9 mouse cellular contexts compared by ENCODE assay signal in the genomic region with DNA sequence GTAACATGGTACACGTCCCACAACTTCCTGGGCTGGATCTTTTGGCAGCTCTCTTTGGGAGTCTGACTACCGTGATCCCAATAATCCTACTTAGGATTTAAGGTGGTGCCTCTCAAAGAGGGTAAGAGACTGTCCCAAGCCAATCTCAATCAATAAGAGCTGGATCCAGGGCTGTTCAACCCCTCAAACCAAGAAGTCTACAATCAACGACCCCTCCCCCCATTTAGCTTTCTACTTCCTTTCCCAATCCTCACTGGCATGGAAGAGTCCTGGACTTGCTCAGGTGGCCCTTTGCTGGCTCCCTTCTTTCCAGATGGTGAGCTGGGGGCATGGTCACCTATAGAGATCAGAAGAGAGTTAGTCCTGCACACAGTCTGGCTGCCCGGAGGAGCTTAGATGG. TPM values are rescaled to one million over a fixed set of nuclear protein-coding genes. Genes with fewer than 3 reads are reported as not detected.
DNase-seq lines count a peak whose midpoint lies in the region; ATAC-seq and TF ChIP-seq lines count a peak whose summit lies in the region.
"Had no signal": no experiment of that assay in that cellular context is flagged by ENCODE, and none has a peak within 500 bp of the region (broad histone marks: within the 10 kb centered on the region; RNA-seq: fewer than 3 reads in every experiment).

No protein-coding gene starts in this region.

- H3K36me3 ChIP-seq in heart, embryonic 16.5 days (ENCODE audit: control insufficient read depth, insufficient read depth) = peaks cover 21% of the 10 kb centered on the region
- H3K36me3 ChIP-seq in heart, adult 2 months (ENCODE audit: control insufficient read depth, insufficient read depth, low read length) = peaks cover under 1% of the 10 kb centered on the region; the same call in 1 of the 2 replicates
- peaks cover 51% of the 10 kb centered on the region for H3K36me3 ChIP-seq in embryonic facial prominence, embryonic 10.5 days (replicated peaks)
- peaks cover 47% of the 10 kb centered on the region for H3K36me3 ChIP-seq in embryonic facial prominence, embryonic 14.5 days (ENCODE audit: control insufficient read depth, insufficient read depth, low read length)
- H3K36me3 ChIP-seq in liver, embryonic 13.5 days = peaks cover 47% of the 10 kb centered on the region

- intact Hi-C loops in heart, adult 2 months (cut with DNase I) = loop anchor here (1.0 to 2.0 kb wide), 4 partner anchors 13 to 120 kb away; a partner anchor contains a TSS

- peak overlapping the region; percentile 17; the same call in 1 of the 2 replicates for H3K4me2 ChIP-seq in heart, embryonic 16.5 days (ENCODE audit: low read depth, low read length)
- peak overlapping the region; percentile 73 for H3K4me2 ChIP-seq in embryonic facial prominence, embryonic 14.5 days (ENCODE audit: low read depth, low read length)
- H3K4me2 ChIP-seq in liver, embryonic 13.5 days = peak overlapping the region; percentile 86

- no peak for TF ChIP-seq POLR2A in heart, adult 2 months (IDR thresholded peaks at IDR 0.05; ENCODE audit: insufficient read depth, low read depth, low read length)

- H3K9ac ChIP-seq in heart, embryonic 16.5 days (ENCODE audit: low read length) = no peak overlapping the region
- H3K9ac ChIP-seq in heart, adult 2 months (ENCODE audit: low read depth, low read length) = no peak overlapping the region
- H3K9ac ChIP-seq in embryonic facial prominence, embryonic 14.5 days (ENCODE audit: low read depth, low read length) = peak overlapping the region; percentile 19; the same call in 1 of the 2 replicates
- H3K9ac ChIP-seq in liver, embryonic 13.5 days = peak overlapping the region; percentile 76

- H3K27me3 ChIP-seq in heart, embryonic 16.5 days (ENCODE audit: control insufficient read depth, insufficient read depth, low read length) = no peaks in the 10 kb centered on the region
- no peaks in the 10 kb centered on the region for H3K27me3 ChIP-seq in heart, adult 2 months (ENCODE audit: control insufficient read depth, insufficient read depth, low read length)
- H3K27me3 ChIP-seq in embryonic facial prominence, embryonic 10.5 days (replicated peaks; ENCODE audit: low read depth, poor library complexity, severe bottlenecking) = no peaks in the 10 kb centered on the region
- no peaks in the 10 kb centered on the region for H3K27me3 ChIP-seq in embryonic facial prominence, embryonic 14.5 days (replicated peaks; ENCODE audit: control insufficient read depth, insufficient read depth, low read length)
- H3K27me3 ChIP-seq in liver, embryonic 13.5 days = no peaks in the 10 kb centered on the region

- H3K4me3 ChIP-seq in heart, embryonic 16.5 days (ENCODE audit: low read length) = no peak overlapping the region; the same call in 1 of the 2 replicates
- no peak overlapping the region for H3K4me3 ChIP-seq in heart, adult 2 months
- H3K4me3 ChIP-seq in embryonic facial prominence, embryonic 10.5 days = peak overlapping the region; percentile 89
- H3K4me3 ChIP-seq in embryonic facial prominence, embryonic 14.5 days (ENCODE audit: low read depth, low read length) = peak overlapping the region; percentile 55; the same call in 1 of the 2 replicates
- H3K4me3 ChIP-seq in liver, embryonic 13.5 days (replicated peaks) = peak overlapping the region; percentile 99

- 77% methylated on average over 4 of the region's 4 CpGs for WGBS in heart, embryonic 16.5 days
- WGBS in heart, adult 2 months = 67% methylated on average over 4 of the region's 4 CpGs
- WGBS in embryonic facial prominence, embryonic 10.5 days = 87% methylated on average over 4 of the region's 4 CpGs
- WGBS in embryonic facial prominence, embryonic 14.5 days = 83% methylated on average over 4 of the region's 4 CpGs
- 78% methylated on average over 4 of the region's 4 CpGs for WGBS in liver, embryonic 13.5 days (ENCODE audit: insufficient replicate concordance)

- no peak for TF ChIP-seq EP300 in heart, adult 2 months (IDR thresholded peaks at IDR 0.05; ENCODE audit: insufficient read depth, low read depth, low read length)

- ATAC-seq in heart, embryonic 16.5 days (replicated peaks; ENCODE audit: extremely low read depth, insufficient read depth, low FRiP score) = no peak
- ATAC-seq in embryonic facial prominence, embryonic 14.5 days (ENCODE audit: low read depth) = no peak
- no peak for ATAC-seq in liver, embryonic 13.5 days (ENCODE audit: low read depth)

- no peak for TF ChIP-seq CTCF in heart, adult 2 months (IDR thresholded peaks at IDR 0.05)

- peaks cover 21% of the 10 kb centered on the region for H3K4me1 ChIP-seq in heart, embryonic 16.5 days (ENCODE audit: control insufficient read depth, insufficient read depth, low read length)
- peaks cover 2% of the 10 kb centered on the region; the same call in 1 of the 2 replicates for H3K4me1 ChIP-seq in heart, adult 2 months (ENCODE audit: control insufficient read depth, insufficient read depth, low read length)
- peaks cover 37% of the 10 kb centered on the region for H3K4me1 ChIP-seq in embryonic facial prominence, embryonic 10.5 days
- H3K4me1 ChIP-seq in embryonic facial prominence, embryonic 14.5 days (ENCODE audit: control insufficient read depth, insufficient read depth, low read length) = peaks cover 12% of the 10 kb centered on the region
- peaks cover 46% of the 10 kb centered on the region for H3K4me1 ChIP-seq in liver, embryonic 13.5 days (replicated peaks)

- H3K27ac ChIP-seq in heart, embryonic 16.5 days (ENCODE audit: low read length) = no peak overlapping the region
- no peak overlapping the region; the same call in 1 of the 2 replicates for H3K27ac ChIP-seq in heart, adult 2 months
- H3K27ac ChIP-seq in embryonic facial prominence, embryonic 10.5 days (replicated peaks) = no peak overlapping the region; the same call in 1 of the 2 replicates
- H3K27ac ChIP-seq in embryonic facial prominence, embryonic 14.5 days (replicated peaks; ENCODE audit: low read depth, low read length) = 0 out of 2 replicates have a peak overlapping the region, but pooled peaks have one; percentile 98
- H3K27ac ChIP-seq in liver, embryonic 13.5 days = peak overlapping the region; percentile 6; the same call in 1 of the 2 replicates

- DNase-seq in heart, adult 2 months = no peak
- no peak for DNase-seq in embryonic facial prominence, embryonic 10.5 days (ENCODE audit: low spot score)
- DNase-seq in embryonic facial prominence, embryonic 14.5 days (ENCODE audit: low spot score) = no peak
- no peak for DNase-seq in liver, embryonic 13.5 days
- DNase-seq in spleen, adult 12 weeks (ENCODE audit: low spot score) = no peak
- no peak for DNase-seq in left cerebral cortex, adult 9 months (ENCODE audit: low spot score in 2 of 2)
- DNase-seq in layer of hippocampus, postnatal 10 days (ENCODE audit: low spot score in 2 of 2) = no peak
- DNase-seq: adrenal gland, postnatal 10 days had no signal

- H3K79me2 ChIP-seq in heart, adult 2 months (replicated peaks; ENCODE audit: control insufficient read depth, insufficient read depth, low read length) = no peaks in the 10 kb centered on the region

- H3K9me3 ChIP-seq in heart, embryonic 16.5 days (replicated peaks; ENCODE audit: control insufficient read depth, low read length) = no peaks in the 10 kb centered on the region
- no peaks in the 10 kb centered on the region for H3K9me3 ChIP-seq in embryonic facial prominence, embryonic 10.5 days
- H3K9me3 ChIP-seq in embryonic facial prominence, embryonic 14.5 days (ENCODE audit: control insufficient read depth, low read length) = no peaks in the 10 kb centered on the region
- no peaks in the 10 kb centered on the region for H3K9me3 ChIP-seq in liver, embryonic 13.5 days (replicated peaks)

RNA-seq across cellular contexts. Expression of a gene that starts 1.4 kb away (rescaled TPM):
- 50.1 and 52.9 TPM in 2 replicates for polyA plus RNA-seq in heart, embryonic 16.5 days (2015; fragmentation: Nextera tagmentation; extraction: Ambion mirVana)
- total RNA-seq in heart, adult 2 months (2021) = 10 to 100 TPM; 18.6 to 21.6 TPM
- 36.4 and 38.6 TPM in 2 replicates for polyA plus RNA-seq in heart, adult 2 months (2012; rRNA removed)
- 41.1 and 45.1 TPM in 2 replicates for polyA plus RNA-seq in embryonic facial prominence, embryonic 10.5 days (2016; fragmentation: Nextera tagmentation; extraction: Ambion mirVana)
- 38.0 and 39.6 TPM in 2 replicates for polyA plus RNA-seq in embryonic facial prominence, embryonic 14.5 days (2014; fragmentation: Nextera tagmentation; extraction: Ambion mirVana)
- 16.3 and 16.8 TPM in 2 replicates for polyA plus RNA-seq in liver, embryonic 13.5 days (2015; fragmentation: Nextera tagmentation; extraction: Ambion mirVana)
- total RNA-seq in layer of hippocampus, postnatal 10 days (2021) = 10 to 100 TPM; 34.2 to 40.9 TPM

RNA-seq across cellular contexts. Expression of a gene that starts 3.5 kb away (rescaled TPM):
- polyA plus RNA-seq in heart, embryonic 16.5 days (2015; fragmentation: Nextera tagmentation; extraction: Ambion mirVana) = 1,696 and 1,829 TPM in 2 replicates
- 100 to 1,000 TPM; 169 to 194 TPM for total RNA-seq in heart, adult 2 months (2021)
- polyA plus RNA-seq in heart, adult 2 months (2012; rRNA removed) = 160 and 206 TPM in 2 replicates
- polyA plus RNA-seq in embryonic facial prominence, embryonic 10.5 days (2016; fragmentation: Nextera tagmentation; extraction: Ambion mirVana) = 3,028 and 3,069 TPM in 2 replicates
- 2,353 and 2,499 TPM in 2 replicates for polyA plus RNA-seq in embryonic facial prominence, embryonic 14.5 days (2014; fragmentation: Nextera tagmentation; extraction: Ambion mirVana)
- polyA plus RNA-seq in liver, embryonic 13.5 days (2015; fragmentation: Nextera tagmentation; extraction: Ambion mirVana) = 1,341 and 1,482 TPM in 2 replicates
- 1,000 to 10,000 TPM; 1,802 to 1,826 TPM for total RNA-seq in layer of hippocampus, postnatal 10 days (2021)

RNA-seq across cellular contexts. Expression of a gene that starts 13.0 kb away (rescaled TPM):
- polyA plus RNA-seq in heart, embryonic 16.5 days (2015; fragmentation: Nextera tagmentation; extraction: Ambion mirVana) = 62.7 and 76.1 TPM in 2 replicates
- 10 to 100 TPM in 1 of 2 experiments, 1 to 10 TPM in 1; 8.2 to 10.3 TPM for total RNA-seq in heart, adult 2 months (2021)
- 33.6 and 36.3 TPM in 2 replicates for polyA plus RNA-seq in heart, adult 2 months (2012; rRNA removed)
- 75.8 and 80.6 TPM in 2 replicates for polyA plus RNA-seq in embryonic facial prominence, embryonic 10.5 days (2016; fragmentation: Nextera tagmentation; extraction: Ambion mirVana)
- polyA plus RNA-seq in embryonic facial prominence, embryonic 14.5 days (2014; fragmentation: Nextera tagmentation; extraction: Ambion mirVana) = 175 and 190 TPM in 2 replicates
- 20.4 and 21.4 TPM in 2 replicates for polyA plus RNA-seq in liver, embryonic 13.5 days (2015; fragmentation: Nextera tagmentation; extraction: Ambion mirVana)
- 10 to 100 TPM; 18.4 to 19.6 TPM for total RNA-seq in layer of hippocampus, postnatal 10 days (2021)

RNA-seq across cellular contexts. Expression of a gene that starts 16.8 kb away (rescaled TPM):
- polyA plus RNA-seq in heart, embryonic 16.5 days (2015; fragmentation: Nextera tagmentation; extraction: Ambion mirVana) = not detected in 2 replicates
- total RNA-seq in heart, adult 2 months (2021) = under 1 TPM; 0.82 to 0.89 TPM
- polyA plus RNA-seq in heart, adult 2 months (2012; rRNA removed) = 0.70 and 0.85 TPM in 2 replicates
- not detected in 2 replicates for polyA plus RNA-seq in embryonic facial prominence, embryonic 10.5 days (2016; fragmentation: Nextera tagmentation; extraction: Ambion mirVana)
- not detected in 2 replicates for polyA plus RNA-seq in embryonic facial prominence, embryonic 14.5 days (2014; fragmentation: Nextera tagmentation; extraction: Ambion mirVana)
- polyA plus RNA-seq in liver, embryonic 13.5 days (2015; fragmentation: Nextera tagmentation; extraction: Ambion mirVana) = 0.09 TPM in 1 of 2 replicates, not detected in the other
- total RNA-seq in layer of hippocampus, postnatal 10 days (2021) = 1 to 10 TPM; 5.6 to 9.8 TPM

RNA-seq across cellular contexts. Expression of a gene that starts 18.5 kb away (rescaled TPM):
- polyA plus RNA-seq in heart, embryonic 16.5 days (2015; fragmentation: Nextera tagmentation; extraction: Ambion mirVana) = 3.1 and 7.4 TPM in 2 replicates
- under 1 TPM; 0.32 to 0.42 TPM for total RNA-seq in heart, adult 2 months (2021)
- 0.67 and 2.0 TPM in 2 replicates for polyA plus RNA-seq in heart, adult 2 months (2012; rRNA removed)
- 1.1 and 1.5 TPM in 2 replicates for polyA plus RNA-seq in embryonic facial prominence, embryonic 10.5 days (2016; fragmentation: Nextera tagmentation; extraction: Ambion mirVana)
- 0.85 and 1.5 TPM in 2 replicates for polyA plus RNA-seq in embryonic facial prominence, embryonic 14.5 days (2014; fragmentation: Nextera tagmentation; extraction: Ambion mirVana)
- 0.35 and 0.53 TPM in 2 replicates for polyA plus RNA-seq in liver, embryonic 13.5 days (2015; fragmentation: Nextera tagmentation; extraction: Ambion mirVana)
- total RNA-seq in layer of hippocampus, postnatal 10 days (2021) = 1 to 10 TPM; 2.6 to 2.9 TPM

Comparison
In these comparisons a context has a peak if more than half of its experiments do, and no peak if none do; other contexts are left out.
1. H3K27ac ChIP-seq: peak in embryonic facial prominence, embryonic 14.5 days (single experiment) and liver, embryonic 13.5 days (single experiment); none in heart, embryonic 16.5 days (single experiment), heart, adult 2 months (single experiment) and embryonic facial prominence, embryonic 10.5 days (single experiment).
2. H3K4me2 ChIP-seq: peak in every context shown above with its lines; median percentile 86 in liver, embryonic 13.5 days; 73 in embryonic facial prominence, embryonic 14.5 days; 17 in heart, embryonic 16.5 days.
3. H3K4me3 ChIP-seq: peak in embryonic facial prominence, embryonic 10.5 days (single experiment), embryonic facial prominence, embryonic 14.5 days (single experiment) and liver, embryonic 13.5 days (single experiment); none in heart, embryonic 16.5 days (single experiment) and heart, adult 2 months (single experiment).
4. H3K9ac ChIP-seq: peak in embryonic facial prominence, embryonic 14.5 days (single experiment) and liver, embryonic 13.5 days (single experiment); none in heart, embryonic 16.5 days (single experiment) and heart, adult 2 months (single experiment).